In genomic region chr2:28495207-28495756, GRCm38 (mm10) we compare ENCODE assay signal across 10 mouse cellular contexts. TPM values are rescaled to one million over a fixed set of nuclear protein-coding genes. Genes with fewer than 3 reads are reported as not detected.
DNase-seq lines count a peak whose midpoint lies in the region; ATAC-seq and TF ChIP-seq lines count a peak whose summit lies in the region.
"Had no signal": no experiment of that assay in that cellular context is flagged by ENCODE, and none has a peak within 500 bp of the region (broad histone marks: within the 10 kb centered on the region; RNA-seq: fewer than 3 reads in every experiment).

No protein-coding gene starts in this region.

- no peaks in the 10 kb centered on the region for H3K36me3 ChIP-seq in lung, postnatal 0 days (ENCODE audit: insufficient read depth, low read length)
- H3K36me3 ChIP-seq: forebrain, embryonic 12.5 days had no signal

- H3K4me2 ChIP-seq in lung, postnatal 0 days (replicated peaks; ENCODE audit: low read depth, low read length) = no peak overlapping the region
- H3K4me2 ChIP-seq: forebrain, embryonic 12.5 days had no signal

- no peak overlapping the region for H3K9ac ChIP-seq in lung, postnatal 0 days (replicated peaks; ENCODE audit: low read depth)
- H3K9ac ChIP-seq: forebrain, embryonic 12.5 days had no signal

- peak; percentile 35 for DNase-seq in kidney, adult 18-20 months
- DNase-seq in kidney, adult 8-10 months = no peak
- DNase-seq in B cell, adult 2 months = peak; percentile 54 to 68
- DNase-seq in lung, postnatal 0 days (ENCODE audit: low spot score) = peak; percentile 60
- DNase-seq in ovary, postnatal 10 days (ENCODE audit: low spot score) = no peak
- no peak for DNase-seq in gastrocnemius, postnatal 25 days
- DNase-seq in frontal cortex, postnatal 10 days (ENCODE audit: low spot score in 2 of 2) = no peak

- H3K27ac ChIP-seq in bone marrow macrophage, adult 2 months (ENCODE audit: insufficient read depth, low read depth, low read length) = no peak overlapping the region
- H3K27ac ChIP-seq in lung, postnatal 0 days (ENCODE audit: low read length) = no peak overlapping the region
- H3K27ac ChIP-seq: forebrain, embryonic 12.5 days had no signal

- WGBS in lung, postnatal 0 days = 54% methylated on average over 14 of the region's 14 CpGs

- TF ChIP-seq POLR2A in bone marrow macrophage, adult 2 months (IDR thresholded peaks at IDR 0.05; ENCODE audit: borderline replicate concordance, low read depth, low read length) = no peak

- H3K4me3 ChIP-seq in bone marrow macrophage, adult 2 months (ENCODE audit: insufficient read depth, low read length) = peak overlapping the region; percentile 32
- no peak overlapping the region for H3K4me3 ChIP-seq in lung, postnatal 0 days (ENCODE audit: low read depth, low read length)
- H3K4me3 ChIP-seq: forebrain, embryonic 12.5 days had no signal

- peaks cover 35% of the 10 kb centered on the region for H3K4me1 ChIP-seq in bone marrow macrophage, adult 2 months (ENCODE audit: control insufficient read depth, insufficient read depth, low read length)
- H3K4me1 ChIP-seq in lung, postnatal 0 days (ENCODE audit: insufficient read depth, low read depth, low read length) = no peaks in the 10 kb centered on the region
- H3K4me1 ChIP-seq: forebrain, embryonic 12.5 days had no signal

- no peaks in the 10 kb centered on the region for H3K9me3 ChIP-seq in lung, postnatal 0 days (ENCODE audit: low read length)
- H3K9me3 ChIP-seq: forebrain, embryonic 12.5 days had no signal

- no peak for ATAC-seq in lung, postnatal 0 days

- no peaks in the 10 kb centered on the region for H3K27me3 ChIP-seq in lung, postnatal 0 days (replicated peaks; ENCODE audit: insufficient read depth, low read length)
- H3K27me3 ChIP-seq: forebrain, embryonic 12.5 days had no signal

- peak; percentile 55; the same call in 1 of the 2 replicates for TF ChIP-seq CTCF in bone marrow macrophage, adult 2 months (IDR thresholded peaks at IDR 0.05; ENCODE audit: low read depth, low read length)
- TF ChIP-seq CTCF in lung, postnatal 0 days (IDR thresholded peaks at IDR 0.05) = peak; percentile 44

- no peak for TF ChIP-seq EP300 in lung, postnatal 0 days (IDR thresholded peaks at IDR 0.05)

RNA-seq across cellular contexts. Expression of gene Gbgt1, which starts 1.4 kb away (rescaled TPM):
- polyA plus RNA-seq in bone marrow macrophage, adult 2 months (2012; ENCODE audit: insufficient read depth, insufficient read length, missing spikeins) = 16.0 and 18.4 TPM in 2 replicates
- 1.2 and 1.4 TPM in 2 replicates for polyA plus RNA-seq in lung, postnatal 0 days (2015; fragmentation: Nextera tagmentation; extraction: Ambion mirVana)
- total RNA-seq in gastrocnemius, postnatal 25 days (2021) = 1 to 10 TPM in 1 of 2 experiments, under 1 TPM in 1; 0.54 to 1.0 TPM

RNA-seq across cellular contexts. Expression of gene Gm10134, which starts 10.6 kb away (rescaled TPM):
- polyA plus RNA-seq in bone marrow macrophage, adult 2 months (2012; ENCODE audit: insufficient read depth, insufficient read length, missing spikeins) = 5.1 and 8.2 TPM in 2 replicates
- 5.8 and 6.1 TPM in 2 replicates for polyA plus RNA-seq in lung, postnatal 0 days (2015; fragmentation: Nextera tagmentation; extraction: Ambion mirVana)
- total RNA-seq in gastrocnemius, postnatal 25 days (2021) = 1 to 10 TPM in 1 of 2 experiments, under 1 TPM in 1; 0.88 to 1.2 TPM
- polyA plus RNA-seq: neural tube, embryonic 14.5 days had no signal

RNA-seq across cellular contexts. Expression of gene Ralgds, which starts 17.6 kb away (rescaled TPM):
- 30.6 and 37.0 TPM in 2 replicates for polyA plus RNA-seq in bone marrow macrophage, adult 2 months (2012; ENCODE audit: insufficient read depth, insufficient read length, missing spikeins)
- 24.4 and 29.1 TPM in 2 replicates for polyA plus RNA-seq in lung, postnatal 0 days (2015; fragmentation: Nextera tagmentation; extraction: Ambion mirVana)
- 10 to 100 TPM in 1 of 2 experiments, 1 to 10 TPM in 1; 8.3 to 11.6 TPM for total RNA-seq in gastrocnemius, postnatal 25 days (2021)

RNA-seq across cellular contexts. Expression of gene Mrps2, which starts 27.4 kb away (rescaled TPM):
- 23.7 and 24.9 TPM in 2 replicates for polyA plus RNA-seq in bone marrow macrophage, adult 2 months (2012; ENCODE audit: insufficient read depth, insufficient read length, missing spikeins)
- 20.8 and 21.8 TPM in 2 replicates for polyA plus RNA-seq in lung, postnatal 0 days (2015; fragmentation: Nextera tagmentation; extraction: Ambion mirVana)
- 10 to 100 TPM; 25.1 to 25.8 TPM for total RNA-seq in gastrocnemius, postnatal 25 days (2021)

RNA-seq across cellular contexts. Expression of gene 1700007K13Rik, which starts 29.1 kb away (rescaled TPM):
- not detected in 2 replicates for polyA plus RNA-seq in bone marrow macrophage, adult 2 months (2012; ENCODE audit: insufficient read depth, insufficient read length, missing spikeins)
- polyA plus RNA-seq in lung, postnatal 0 days (2015; fragmentation: Nextera tagmentation; extraction: Ambion mirVana) = 13.5 and 18.3 TPM in 2 replicates
- total RNA-seq in gastrocnemius, postnatal 25 days (2021) = not detected

Comparison
In these comparisons a context has a peak if more than half of its experiments do, and no peak if none do; other contexts are left out.
1. DNase-seq: peak in kidney, adult 18-20 months (single experiment), B cell, adult 2 months (2 of 2) and lung, postnatal 0 days (single experiment); none in kidney, adult 8-10 months (0 of 2), ovary, postnatal 10 days (single experiment), gastrocnemius, postnatal 25 days (single experiment) and frontal cortex, postnatal 10 days (0 of 2).